31 mouse cellular contexts compared by ENCODE assay signal in genomic region chr10:42692794-42693193, GRCm38 (mm10).
"Had no signal": no experiment of that assay in that cellular context is flagged by ENCODE, and none has a peak within 500 bp of the region (broad histone marks: within the 10 kb centered on the region; RNA-seq: fewer than 3 reads in every experiment).

No protein-coding gene starts in this region.

- H3K27me3 ChIP-seq: limb, embryonic 12.5 days; limb, embryonic 13.5 days; limb, embryonic 15.5 days; liver, embryonic 12.5 days; liver, embryonic 13.5 days; liver, embryonic 15.5 days; lung, embryonic 15.5 days; megakaryocyte, embryonic 14.5 days; midbrain, embryonic 13.5 days; midbrain, embryonic 15.5 days; neural tube, embryonic 12.5 days; neural tube, embryonic 13.5 days had no signal

- H3K9me3 ChIP-seq: limb, embryonic 10.5 days; limb, embryonic 12.5 days; limb, embryonic 13.5 days; limb, embryonic 15.5 days; liver, embryonic 12.5 days; liver, embryonic 13.5 days; liver, embryonic 15.5 days; lung, embryonic 15.5 days; megakaryocyte, embryonic 14.5 days; midbrain, embryonic 10.5 days; midbrain, embryonic 12.5 days; midbrain, embryonic 13.5 days; midbrain, embryonic 15.5 days; neural tube, embryonic 12.5 days; neural tube, embryonic 13.5 days had no signal

- ATAC-seq: liver, embryonic 12.5 days; lung, postnatal 0 days; midbrain, embryonic 13.5 days; midbrain, embryonic 15.5 days; midbrain, embryonic 16.5 days had no signal

- H3K4me2 ChIP-seq: limb, embryonic 12.5 days; limb, embryonic 13.5 days; limb, embryonic 15.5 days; liver, embryonic 12.5 days; liver, embryonic 13.5 days; liver, embryonic 15.5 days; lung, embryonic 14.5 days; lung, embryonic 15.5 days; midbrain, embryonic 11.5 days; midbrain, embryonic 12.5 days; midbrain, embryonic 13.5 days; midbrain, embryonic 15.5 days; neural tube, embryonic 12.5 days; neural tube, embryonic 13.5 days had no signal

- H3K36me3 ChIP-seq: limb, embryonic 10.5 days; limb, embryonic 12.5 days; limb, embryonic 13.5 days; limb, embryonic 15.5 days; lung, embryonic 15.5 days; midbrain, embryonic 10.5 days; midbrain, embryonic 15.5 days; neural tube, embryonic 12.5 days had no signal

- H3K4me3 ChIP-seq: left cerebral cortex, adult 2 months; limb, embryonic 10.5 days; limb, embryonic 12.5 days; limb, embryonic 13.5 days; limb, embryonic 15.5 days; liver, embryonic 12.5 days; liver, embryonic 13.5 days; liver, embryonic 15.5 days; lung, embryonic 15.5 days; megakaryocyte, embryonic 14.5 days; midbrain, embryonic 10.5 days; midbrain, embryonic 12.5 days; midbrain, embryonic 13.5 days; midbrain, embryonic 15.5 days; myocyte; neural tube, embryonic 12.5 days; neural tube, embryonic 13.5 days had no signal

- H3K4me1 ChIP-seq: limb, embryonic 15.5 days; liver, embryonic 12.5 days; lung, embryonic 15.5 days had no signal

- H3K27ac ChIP-seq: left cerebral cortex, adult 2 months; limb, embryonic 10.5 days; limb, embryonic 12.5 days; limb, embryonic 13.5 days; limb, embryonic 15.5 days; liver, embryonic 12.5 days; liver, embryonic 13.5 days; liver, embryonic 14.5 days; liver, embryonic 15.5 days; lung, embryonic 15.5 days; macrophage; midbrain, embryonic 10.5 days; midbrain, embryonic 12.5 days; midbrain, embryonic 13.5 days; midbrain, embryonic 15.5 days; neural tube, embryonic 12.5 days; neural tube, embryonic 13.5 days had no signal

- DNase-seq: left cerebral cortex, postnatal 4 days; liver, embryonic 13.5 days; lung, adult 18-20 months; lung, adult 2 months; lung, embryonic 14.5 days; lung, postnatal 10 days; lung, postnatal 14 days; lung, postnatal 36 days; lung, postnatal 4 days; midbrain, embryonic 14.5 days had no signal

- H3K9ac ChIP-seq: limb, embryonic 12.5 days; limb, embryonic 13.5 days; limb, embryonic 15.5 days; liver, embryonic 12.5 days; liver, embryonic 13.5 days; liver, embryonic 14.5 days; liver, embryonic 15.5 days; lung, embryonic 14.5 days; lung, embryonic 15.5 days; midbrain, embryonic 12.5 days; midbrain, embryonic 13.5 days; midbrain, embryonic 15.5 days; neural tube, embryonic 12.5 days; neural tube, embryonic 13.5 days had no signal
